Mouse (Mus musculus): ENCODE results near the gene Prps1. TPM values are rescaled to one million over a fixed set of nuclear protein-coding genes. Genes with fewer than 3 reads are reported as not detected.
"Not testable (repeated sequence)": the region's sequence is repeated elsewhere in the genome, so short reads cannot be mapped to it uniquely, and the experiment has no call there.

Prps1 gene
- polyA plus RNA-seq, 1 experiment from 2014 or later = 20.8 TPM

DNA sequence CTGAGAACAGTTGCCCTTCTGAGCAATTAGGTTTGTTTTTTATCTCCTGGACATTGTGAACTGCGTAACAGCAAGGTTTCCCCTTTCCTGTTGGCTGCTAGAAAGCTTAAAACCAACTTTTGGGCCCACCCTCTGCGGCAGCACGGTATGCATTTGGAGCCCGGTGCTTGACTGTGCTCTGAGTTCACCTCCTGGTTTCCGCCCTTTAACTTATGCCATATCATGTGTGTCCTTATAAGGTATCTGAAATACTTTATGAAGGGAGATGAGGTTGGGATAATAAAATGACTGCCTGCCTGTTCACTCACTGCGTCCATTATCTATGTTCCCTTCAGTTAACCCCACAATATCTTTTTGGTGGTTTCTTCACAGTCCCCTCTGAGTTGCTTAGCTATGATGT is 37.8 kb downstream of the Prps1 start:
- Histone ChIP-seq H3K36me3 (ENCODE audit: insufficient read depth, low read length) (no peaks in the 10 kb centered on the region), H3K4me1 (ENCODE audit: insufficient read depth, low read depth, low read length) (no peaks in the 10 kb centered on the region), H3K27me3 (replicated peaks; ENCODE audit: insufficient read depth, low read length) (no peaks in the 10 kb centered on the region), H3K9me3 (ENCODE audit: low read length) (no peaks in the 10 kb centered on the region), H3K9ac (replicated peaks; ENCODE audit: low read depth) (no peak overlapping the region), H3K4me2 (replicated peaks; ENCODE audit: low read depth, low read length) (no peak overlapping the region), H3K4me3 (ENCODE audit: low read depth, low read length) (no peak overlapping the region), H3K27ac (ENCODE audit: low read length) (no peak overlapping the region)
- no peak for DNase-seq (ENCODE audit: low spot score)
- TF ChIP-seq CTCF (IDR thresholded peaks at IDR 0.05) = no peak
- no peak for TF ChIP-seq EP300 (IDR thresholded peaks at IDR 0.05)
- WGBS = 81% methylated on average over 6 of the region's 6 CpGs
- ATAC-seq = no peak

- H3K36me3 ChIP-seq (ENCODE audit: insufficient read depth, low read length); ATAC-seq; H3K4me3 ChIP-seq (ENCODE audit: low read depth, low read length); H3K4me2 ChIP-seq (replicated peaks; ENCODE audit: low read depth, low read length); H3K9ac ChIP-seq (replicated peaks; ENCODE audit: low read depth); H3K9me3 ChIP-seq (ENCODE audit: low read length); DNase-seq (ENCODE audit: low spot score); H3K4me1 ChIP-seq (ENCODE audit: insufficient read depth, low read depth, low read length); H3K27ac ChIP-seq (ENCODE audit: low read length); H3K27me3 ChIP-seq (replicated peaks; ENCODE audit: insufficient read depth, low read length): not testable (repeated sequence)
- whole genome bisulfite sequencing = 37% methylated on average over 4 of the region's 4 CpGs
These were observed 42.0 kb downstream of the Prps1 start for GRCm38 (mm10) chrX:140498431-140498830.

DNA sequence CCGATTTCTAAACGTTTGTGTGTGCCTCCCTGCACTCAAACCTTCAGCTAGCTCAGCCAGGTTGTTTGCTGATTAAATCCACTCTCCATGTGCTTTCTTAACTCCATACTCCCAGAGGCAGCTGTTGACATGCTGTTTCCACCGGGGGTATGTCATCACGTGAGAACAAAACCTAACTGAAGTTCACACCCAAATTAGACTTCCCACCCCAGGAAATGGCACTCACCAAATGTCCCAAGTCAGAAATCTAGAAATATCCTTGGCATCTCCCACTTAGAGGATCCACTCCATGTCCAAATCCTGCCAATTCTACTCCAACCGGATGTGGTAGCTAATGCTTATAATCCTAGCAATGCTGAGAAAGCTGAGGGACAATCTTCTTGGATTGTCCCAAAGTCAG is 43.9 kb downstream of the Prps1 start:
- H3K4me1 ChIP-seq (ENCODE audit: insufficient read depth, low read depth, low read length) = no peaks in the 10 kb centered on the region; the same call in 1 of the 2 replicates
- H3K36me3 ChIP-seq (ENCODE audit: insufficient read depth, low read length) = no peaks in the 10 kb centered on the region
- no peaks in the 10 kb centered on the region for H3K9me3 ChIP-seq (ENCODE audit: low read length)
- no peak overlapping the region for H3K4me3 ChIP-seq (ENCODE audit: low read depth, low read length)
- no peak overlapping the region for H3K9ac ChIP-seq (replicated peaks; ENCODE audit: low read depth)
- 60% methylated on average over 5 of the region's 5 CpGs for WGBS
- peak; percentile 39 for DNase-seq (ENCODE audit: low spot score)
- no peaks in the 10 kb centered on the region for H3K27me3 ChIP-seq (replicated peaks; ENCODE audit: insufficient read depth, low read length)
- TF ChIP-seq CTCF (IDR thresholded peaks at IDR 0.05) = no peak
- peak; percentile 33; the same call in 1 of the 2 replicates for TF ChIP-seq EP300 (IDR thresholded peaks at IDR 0.05)
- H3K4me2 ChIP-seq (replicated peaks; ENCODE audit: low read depth, low read length) = no peak overlapping the region
- no peak for ATAC-seq
- H3K27ac ChIP-seq (ENCODE audit: low read length) = no peak overlapping the region

- Histone ChIP-seq H3K9me3 (ENCODE audit: low read length) (no peaks in the 10 kb centered on the region), H3K4me1 (ENCODE audit: insufficient read depth, low read depth, low read length) (no peaks in the 10 kb centered on the region; the same call in 1 of the 2 replicates), H3K4me2 (replicated peaks; ENCODE audit: low read depth, low read length) (no peak overlapping the region), H3K36me3 (ENCODE audit: insufficient read depth, low read length) (no peaks in the 10 kb centered on the region), H3K27me3 (replicated peaks; ENCODE audit: insufficient read depth, low read length) (no peaks in the 10 kb centered on the region), H3K4me3 (ENCODE audit: low read depth, low read length) (no peak overlapping the region), H3K27ac (ENCODE audit: low read length) (no peak overlapping the region), H3K9ac (replicated peaks; ENCODE audit: low read depth) (no peak overlapping the region)
- ATAC-seq = no peak
- no peak for DNase-seq (ENCODE audit: low spot score)
- 49% methylated on average over 9 of the region's 9 CpGs for WGBS
- TF ChIP-seq CTCF (IDR thresholded peaks at IDR 0.05) (no peak), EP300 (IDR thresholded peaks at IDR 0.05) (no peak)
These were observed 45.2 kb downstream of the Prps1 start for GRCm38 (mm10) chrX:140501401-140502301.

DNA sequence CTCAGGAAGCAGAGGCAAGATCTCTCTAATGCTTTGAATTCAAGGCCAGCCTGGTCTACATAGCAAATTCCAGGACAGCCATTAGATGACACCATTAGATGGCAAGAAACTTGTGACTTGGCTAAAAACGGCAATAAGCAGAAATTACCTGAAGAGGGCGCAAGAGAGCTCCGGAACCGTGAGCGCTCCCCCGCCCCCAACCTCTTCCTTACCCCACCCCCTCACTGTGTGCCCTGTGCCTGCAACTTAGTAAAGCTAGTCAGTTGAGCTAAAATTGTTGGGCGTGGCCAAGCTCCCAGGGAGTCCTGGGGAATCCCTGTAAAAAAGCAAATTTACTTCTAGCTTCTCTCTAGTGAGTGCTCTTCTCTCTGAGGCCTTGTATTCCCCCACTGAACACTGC is 47.5 kb downstream of the Prps1 start:
- Histone ChIP-seq H3K4me1 (ENCODE audit: insufficient read depth, low read depth, low read length) (no peaks in the 10 kb centered on the region; the same call in 1 of the 2 replicates), H3K9me3 (ENCODE audit: low read length) (no peaks in the 10 kb centered on the region), H3K27ac (ENCODE audit: low read length) (peak overlapping the region; percentile 81; the same call in 1 of the 2 replicates), H3K36me3 (ENCODE audit: insufficient read depth, low read length) (no peaks in the 10 kb centered on the region), H3K4me3 (ENCODE audit: low read depth, low read length) (no peak overlapping the region), H3K4me2 (replicated peaks; ENCODE audit: low read depth, low read length) (no peak overlapping the region), H3K9ac (replicated peaks; ENCODE audit: low read depth) (no peak overlapping the region), H3K27me3 (replicated peaks; ENCODE audit: insufficient read depth, low read length) (no peaks in the 10 kb centered on the region)
- TF ChIP-seq EP300 (IDR thresholded peaks at IDR 0.05) (peak; percentile 62), CTCF (IDR thresholded peaks at IDR 0.05) (peak; percentile 66)
- WGBS = 16% methylated on average over 7 of the region's 7 CpGs
- ATAC-seq (peak; percentile 63), DNase-seq (ENCODE audit: low spot score) (peak; percentile 93)

DNA sequence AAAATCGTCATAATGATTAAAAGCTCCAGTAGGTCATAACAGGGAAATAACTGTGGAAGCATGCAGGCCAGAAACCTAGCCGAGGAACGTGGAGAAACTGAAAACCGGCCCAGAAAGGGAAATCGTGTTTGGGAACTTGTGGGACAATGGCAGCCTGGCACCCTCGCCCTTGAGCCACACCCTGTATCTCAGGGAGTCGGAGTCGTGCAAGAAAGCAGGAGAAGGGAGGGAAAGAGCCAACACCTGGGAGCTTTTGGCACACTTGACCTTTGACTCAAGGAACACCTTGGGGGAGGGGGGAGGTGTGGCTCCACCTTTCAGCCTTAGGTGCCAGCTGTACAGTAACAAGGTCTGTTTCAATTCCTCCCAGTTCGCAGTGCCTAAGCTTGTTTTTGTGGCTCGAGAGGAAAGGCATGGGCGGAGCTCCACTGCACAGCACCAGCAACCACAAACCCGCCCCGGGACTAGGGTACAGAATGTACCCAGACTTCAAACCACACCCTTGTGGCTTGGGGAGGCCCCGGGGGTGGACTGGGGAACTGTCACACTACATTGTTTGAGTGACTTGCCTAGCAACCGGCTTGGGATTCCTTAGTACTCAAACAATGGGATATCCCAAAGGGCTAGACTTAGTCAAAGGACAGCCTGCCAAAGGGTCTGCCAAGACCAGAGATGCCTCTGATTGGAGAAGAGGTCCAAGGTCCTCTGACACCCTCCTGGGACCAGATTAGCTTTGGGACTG is 49.3 kb downstream of the Prps1 start:
- no peaks in the 10 kb centered on the region for H3K36me3 ChIP-seq (ENCODE audit: insufficient read depth, low read length)
- no peaks in the 10 kb centered on the region; the same call in 1 of the 2 replicates for H3K4me1 ChIP-seq (ENCODE audit: insufficient read depth, low read depth, low read length)
- no peak overlapping the region for H3K4me2 ChIP-seq (replicated peaks; ENCODE audit: low read depth, low read length)
- TF ChIP-seq EP300 (IDR thresholded peaks at IDR 0.05) = peak; percentile 99
- TF ChIP-seq CTCF (IDR thresholded peaks at IDR 0.05) = no peak
- WGBS = 28% methylated on average over 14 of the region's 15 CpGs
- ATAC-seq = peak; percentile 96
- peak; percentile 96 for DNase-seq (ENCODE audit: low spot score)
- H3K27ac ChIP-seq (ENCODE audit: low read length) = peak overlapping the region; percentile 81
- no peaks in the 10 kb centered on the region for H3K27me3 ChIP-seq (replicated peaks; ENCODE audit: insufficient read depth, low read length)
- no peak overlapping the region for H3K9ac ChIP-seq (replicated peaks; ENCODE audit: low read depth)
- H3K4me3 ChIP-seq (ENCODE audit: low read depth, low read length) = no peak overlapping the region
- no peaks in the 10 kb centered on the region for H3K9me3 ChIP-seq (ENCODE audit: low read length)
